Mouse (Mus musculus): ENCODE measurements around the gene Ago3. TPM values are rescaled to one million over a fixed set of nuclear protein-coding genes. Genes with fewer than 3 reads are reported as not detected.
A peak's percentile ranks its signal among the peaks of the same experiment; 100 is the strongest.

Ago3 gene
- total and polyA plus RNA-seq, 2 experiments from 2014 or later = 7.6 to 12.8 TPM

DNA sequence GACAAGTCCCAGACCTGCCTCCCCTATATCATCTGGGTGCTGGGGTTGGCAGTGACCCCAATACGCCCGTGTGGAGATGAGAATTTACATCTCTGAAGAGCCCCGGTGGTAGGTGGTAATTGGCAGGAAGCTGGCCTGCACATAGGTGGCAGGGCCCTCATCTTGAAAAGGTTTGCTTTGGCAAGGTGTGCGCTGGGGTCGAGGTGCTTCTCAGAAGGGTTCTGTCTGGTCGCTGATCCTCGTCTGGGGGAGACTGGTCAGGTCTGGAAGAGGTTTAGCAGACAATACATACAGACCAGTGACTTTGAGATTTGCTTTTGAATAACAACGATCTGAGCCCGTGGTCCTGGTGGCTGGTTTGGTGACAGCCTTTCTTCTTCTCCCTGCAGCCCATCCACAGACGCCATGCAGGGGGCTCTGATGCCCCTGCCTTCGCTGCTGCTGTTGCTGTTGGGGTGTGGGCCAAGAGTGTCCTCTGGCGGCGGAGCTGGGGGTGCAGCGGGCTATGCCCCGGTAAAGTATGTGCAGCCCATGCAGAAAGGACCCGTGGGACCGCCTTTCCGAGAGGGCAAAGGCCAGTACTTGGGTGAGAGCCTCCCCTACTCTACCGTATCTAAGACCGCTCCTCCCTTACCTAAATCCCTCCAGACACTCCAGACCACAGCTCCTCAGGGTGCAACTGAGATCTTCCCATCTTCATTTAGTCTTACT, 120.0 kb downstream of the Ago3 start:
- H3K9ac ChIP-seq (replicated peaks; ENCODE audit: low read length) = no peak overlapping the region
- WGBS = 18% methylated on average over 20 of the region's 20 CpGs
- peak; percentile 42 for DNase-seq (ENCODE audit: low spot score)

DNA sequence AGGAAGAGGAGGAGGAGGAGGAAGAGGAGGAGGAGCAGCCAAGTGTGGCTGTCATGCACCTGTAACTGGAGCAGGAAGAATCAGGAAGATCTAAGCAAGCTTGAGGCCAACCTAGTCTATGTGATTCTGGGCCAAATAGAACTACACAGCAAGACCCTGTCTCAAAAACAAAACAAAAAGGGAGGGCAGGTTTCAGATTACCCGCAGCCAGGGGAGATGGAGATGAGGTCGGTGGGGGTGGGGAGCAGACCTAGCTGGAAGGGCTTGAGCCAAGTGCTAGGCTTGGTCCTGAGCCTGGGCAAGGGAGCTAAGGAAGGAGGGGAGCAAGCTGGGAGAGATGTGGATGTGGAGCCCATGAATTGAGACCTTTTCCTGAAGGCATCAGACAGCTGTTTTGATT, 122.5 kb downstream of the Ago3 start:
- 13% methylated on average over 2 of the region's 2 CpGs for WGBS
- Histone ChIP-seq H3K4me1 (ENCODE audit: insufficient read depth, low read length) (peaks cover 7% of the 10 kb centered on the region; the same call in 1 of the 2 replicates), H3K27ac (no peak overlapping the region), H3K36me3 (ENCODE audit: insufficient read depth, low read length) (no peaks in the 10 kb centered on the region), H3K4me2 (ENCODE audit: low read depth, low read length) (no peak overlapping the region), H3K9me3 (ENCODE audit: low read length) (no peaks in the 10 kb centered on the region), H3K4me3 (ENCODE audit: low read length) (no peak overlapping the region), H3K9ac (replicated peaks; ENCODE audit: low read length) (no peak overlapping the region), H3K27me3 (ENCODE audit: insufficient read depth, low read length) (peaks cover 14% of the 10 kb centered on the region)
- no peak for TF ChIP-seq CTCF (IDR thresholded peaks at IDR 0.05; ENCODE audit: low read depth)
- DNase-seq (ENCODE audit: low spot score) (no peak), ATAC-seq (no peak)

More for the DNA sequence above, 120.0 kb downstream of the Ago3 start:
- Histone ChIP-seq H3K36me3 (ENCODE audit: insufficient read depth, low read length) (no peaks in the 10 kb centered on the region), H3K27me3 (ENCODE audit: insufficient read depth, low read length) (no peaks in the 10 kb centered on the region), H3K4me2 (ENCODE audit: low read depth, low read length) (peak overlapping the region; percentile 53), H3K4me1 (ENCODE audit: insufficient read depth, low read length) (peaks cover 7% of the 10 kb centered on the region; the same call in 1 of the 2 replicates), H3K27ac (no peak overlapping the region), H3K4me3 (ENCODE audit: low read length) (peak overlapping the region; percentile 25), H3K9me3 (ENCODE audit: low read length) (no peaks in the 10 kb centered on the region)
- ATAC-seq = peak; percentile 62
- 0 out of 2 replicates have a peak, but pooled peaks have one; percentile 17 for TF ChIP-seq CTCF (IDR thresholded peaks at IDR 0.05; ENCODE audit: low read depth)

DNA sequence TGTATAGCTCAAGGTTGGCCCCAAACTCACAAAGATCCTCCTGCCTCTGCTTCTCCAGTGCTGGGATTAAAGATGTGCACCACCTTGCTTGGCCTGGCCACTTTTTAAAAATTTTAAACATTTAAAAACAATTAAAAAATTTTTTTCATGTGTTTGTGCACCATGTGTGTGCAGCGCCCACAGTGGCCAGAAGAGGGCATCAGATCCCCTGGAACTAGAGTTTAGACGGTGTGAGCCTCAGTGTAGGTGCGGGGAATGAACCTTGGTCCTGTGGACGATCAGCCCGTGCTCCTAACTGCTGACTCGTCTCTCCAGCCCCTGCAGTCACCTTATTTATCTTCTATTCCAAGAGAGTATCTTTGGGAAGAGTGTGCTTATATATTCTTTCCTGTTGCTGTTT, 123.3 kb downstream of the Ago3 start:
- WGBS = 91% methylated on average over 6 of the region's 6 CpGs
- no peak for DNase-seq (ENCODE audit: low spot score)
- H3K4me3 ChIP-seq (ENCODE audit: low read length) = no peak overlapping the region
- H3K4me1 ChIP-seq (ENCODE audit: insufficient read depth, low read length) = peaks cover 9% of the 10 kb centered on the region
- H3K27ac ChIP-seq = no peak overlapping the region
- TF ChIP-seq CTCF (IDR thresholded peaks at IDR 0.05; ENCODE audit: low read depth) = peak; percentile 21; the same call in 1 of the 2 replicates
- peaks cover 15% of the 10 kb centered on the region for H3K27me3 ChIP-seq (ENCODE audit: insufficient read depth, low read length)
- H3K4me2 ChIP-seq (ENCODE audit: low read depth, low read length) = no peak overlapping the region
- ATAC-seq = no peak
- H3K36me3 ChIP-seq (ENCODE audit: insufficient read depth, low read length) = no peaks in the 10 kb centered on the region
- H3K9me3 ChIP-seq (ENCODE audit: low read length) = no peaks in the 10 kb centered on the region
- H3K9ac ChIP-seq (replicated peaks; ENCODE audit: low read length) = no peak overlapping the region

DNA sequence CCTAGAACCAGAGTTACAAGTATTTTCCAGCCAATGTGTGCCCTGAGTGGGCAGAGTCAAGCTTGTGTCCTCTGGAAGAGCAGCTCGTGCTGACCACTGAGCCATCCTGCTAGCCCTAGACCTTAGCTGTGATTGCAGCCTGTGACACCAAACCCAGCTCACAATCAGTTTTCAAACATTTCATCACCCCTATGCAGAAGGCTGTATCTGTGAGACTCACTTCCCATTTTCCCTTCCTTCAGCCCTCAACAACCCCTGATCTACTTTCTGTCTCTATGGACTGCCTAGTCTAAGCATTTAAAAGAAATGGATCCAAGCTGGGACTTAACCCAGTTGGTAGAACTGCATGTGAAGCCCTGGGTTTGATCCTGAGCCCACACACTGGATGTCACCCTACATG, 123.9 kb downstream of the Ago3 start:
- ATAC-seq (no peak), DNase-seq (ENCODE audit: low spot score) (no peak)
- no peak overlapping the region for H3K9ac ChIP-seq (replicated peaks; ENCODE audit: low read length)
- H3K36me3 ChIP-seq (ENCODE audit: insufficient read depth, low read length) = no peaks in the 10 kb centered on the region
- no peak for TF ChIP-seq CTCF (IDR thresholded peaks at IDR 0.05; ENCODE audit: low read depth)
- peaks cover 12% of the 10 kb centered on the region for H3K4me1 ChIP-seq (ENCODE audit: insufficient read depth, low read length)
- H3K27ac ChIP-seq = no peak overlapping the region
- H3K4me2 ChIP-seq (ENCODE audit: low read depth, low read length) = no peak overlapping the region
- H3K9me3 ChIP-seq (ENCODE audit: low read length) = no peaks in the 10 kb centered on the region
- no peak overlapping the region for H3K4me3 ChIP-seq (ENCODE audit: low read length)
- H3K27me3 ChIP-seq (ENCODE audit: insufficient read depth, low read length) = peaks cover 21% of the 10 kb centered on the region
- 93% methylated on average over 1 of the region's 1 CpGs for WGBS

DNA sequence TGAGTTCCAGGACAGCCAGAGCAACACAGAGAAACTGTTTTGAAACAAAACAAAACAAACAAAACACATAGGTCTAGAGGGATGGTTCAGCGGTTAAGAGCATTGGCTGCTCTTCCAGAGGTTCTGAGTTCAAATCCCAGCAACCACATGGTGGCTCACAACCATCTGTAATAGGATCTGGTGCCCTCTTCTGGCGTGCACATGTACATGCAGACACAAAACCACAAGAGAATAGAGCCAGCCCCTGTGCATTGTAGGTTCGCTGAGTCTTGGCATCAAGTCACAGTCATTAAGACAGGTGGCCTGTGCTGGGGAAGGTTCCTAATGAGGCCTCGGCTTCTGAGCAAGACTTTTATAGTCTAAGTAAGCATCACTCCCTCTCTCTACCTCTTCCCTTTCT, 125.5 kb downstream of the Ago3 start:
- Histone ChIP-seq H3K4me2 (ENCODE audit: low read depth, low read length) (no peak overlapping the region), H3K9ac (replicated peaks; ENCODE audit: low read length) (no peak overlapping the region), H3K4me1 (ENCODE audit: insufficient read depth, low read length) (peaks cover 5% of the 10 kb centered on the region), H3K36me3 (ENCODE audit: insufficient read depth, low read length) (no peaks in the 10 kb centered on the region), H3K27ac (no peak overlapping the region), H3K27me3 (ENCODE audit: insufficient read depth, low read length) (peaks cover 30% of the 10 kb centered on the region), H3K4me3 (ENCODE audit: low read length) (no peak overlapping the region), H3K9me3 (ENCODE audit: low read length) (no peaks in the 10 kb centered on the region)
- no peak for ATAC-seq
- peak; percentile 50 for TF ChIP-seq CTCF (IDR thresholded peaks at IDR 0.05; ENCODE audit: low read depth)
- WGBS = 64% methylated on average over 4 of the region's 4 CpGs
- no peak for DNase-seq (ENCODE audit: low spot score)

DNA sequence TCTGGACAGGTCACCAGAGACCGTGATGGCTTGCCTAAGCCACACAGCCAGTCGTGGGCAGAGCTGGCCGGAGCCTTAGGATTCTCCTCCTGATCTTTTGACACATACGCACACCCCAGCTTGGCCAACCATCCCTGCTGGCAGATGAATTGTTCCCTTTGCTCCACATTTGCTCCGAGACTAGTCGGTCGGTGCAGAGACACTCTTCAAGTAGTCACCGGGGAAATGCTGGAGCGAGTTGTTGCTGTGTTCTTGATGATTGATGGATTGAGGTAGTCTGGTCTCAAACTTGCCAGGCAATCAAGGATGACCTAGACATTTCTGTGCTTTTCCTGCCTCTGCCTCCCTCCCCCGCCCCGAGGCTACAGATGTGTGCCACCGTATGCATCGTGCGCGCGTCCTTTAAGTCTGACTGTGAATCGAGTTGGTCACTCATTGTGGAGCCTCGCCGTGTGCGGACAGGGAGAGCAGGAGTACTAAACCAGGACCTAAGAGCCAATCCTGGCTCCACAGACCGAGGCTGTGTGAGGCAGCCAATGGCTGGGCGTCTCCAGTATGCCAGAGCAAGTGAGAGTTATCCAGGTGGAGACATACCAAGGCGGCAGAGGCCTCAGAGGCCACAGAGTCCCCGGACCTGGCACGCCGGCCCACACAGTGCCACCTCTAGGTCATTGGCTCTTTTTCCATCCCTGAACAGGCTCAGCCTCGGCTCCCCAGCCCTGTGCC, 127.6 kb downstream of the Ago3 start:
- no peak overlapping the region for H3K27ac ChIP-seq
- no peak for TF ChIP-seq CTCF (IDR thresholded peaks at IDR 0.05; ENCODE audit: low read depth)
- 7% methylated on average over 27 of the region's 27 CpGs for whole genome bisulfite sequencing
- no peak overlapping the region for H3K9ac ChIP-seq (replicated peaks; ENCODE audit: low read length)
- peaks cover 30% of the 10 kb centered on the region for H3K27me3 ChIP-seq (ENCODE audit: insufficient read depth, low read length)
- H3K36me3 ChIP-seq (ENCODE audit: insufficient read depth, low read length) = no peaks in the 10 kb centered on the region
- H3K4me2 ChIP-seq (ENCODE audit: low read depth, low read length) = peak overlapping the region; percentile 51
- H3K4me1 ChIP-seq (ENCODE audit: insufficient read depth, low read length) = peaks cover 8% of the 10 kb centered on the region
- H3K4me3 ChIP-seq (ENCODE audit: low read length) = peak overlapping the region; percentile 25
- ATAC-seq = peak; percentile 22; the same call in 1 of the 2 replicates
- DNase-seq (ENCODE audit: low spot score) = peak; percentile 27
- no peaks in the 10 kb centered on the region for H3K9me3 ChIP-seq (ENCODE audit: low read length)
